In the genomic region with DNA sequence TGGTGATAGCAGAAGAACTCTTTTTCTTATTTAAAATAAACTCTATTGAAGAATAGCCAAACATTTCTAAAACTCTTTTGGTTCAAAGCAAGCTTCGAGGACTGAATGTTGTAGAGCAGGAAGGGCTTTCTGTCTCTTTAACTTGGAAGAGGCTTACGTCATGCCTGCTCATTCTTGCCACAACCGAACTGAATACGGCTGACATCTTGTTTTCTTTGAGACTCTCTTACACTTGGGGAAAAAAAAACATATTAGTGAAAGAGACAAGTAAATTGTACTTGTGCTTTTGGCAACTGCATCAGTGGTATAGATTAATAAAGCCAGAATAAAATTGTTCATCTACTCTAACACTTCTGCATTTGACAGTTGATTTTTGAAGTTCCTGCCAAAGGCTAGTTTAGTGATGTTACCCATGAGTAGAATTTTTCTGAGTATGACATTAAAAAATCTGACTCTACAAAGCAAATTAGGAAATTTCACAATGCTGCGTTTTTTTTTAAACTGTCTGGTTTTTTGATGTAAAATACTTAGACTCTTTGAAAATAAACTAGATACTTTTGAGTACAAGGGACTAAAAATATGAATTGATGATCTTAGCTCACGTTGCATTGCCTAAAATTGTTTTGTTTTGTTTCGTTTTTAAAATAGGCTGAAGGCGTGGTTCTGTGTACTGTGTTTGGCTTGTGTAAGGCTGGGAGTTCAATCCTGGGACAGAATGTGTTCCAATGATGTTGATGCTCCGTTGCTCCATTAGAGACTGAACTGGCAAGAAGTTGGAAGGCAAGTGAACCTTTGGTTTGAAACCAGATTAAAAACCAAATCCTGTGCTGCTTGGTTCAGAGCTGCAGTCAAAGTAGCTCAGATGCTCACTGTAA, we compare ENCODE assay signal across 12 mouse cellular contexts.
"Had no signal": no experiment of that assay in that cellular context is flagged by ENCODE, and none has a peak within 500 bp of the region (broad histone marks: within the 10 kb centered on the region; RNA-seq: fewer than 3 reads in every experiment).

No protein-coding gene starts in this region.

- H3K4me1 ChIP-seq: limb, embryonic 15.5 days; liver, embryonic 12.5 days; neural tube, embryonic 15.5 days had no signal

- H3K4me2 ChIP-seq: limb, embryonic 15.5 days; liver, embryonic 12.5 days; neural tube, embryonic 15.5 days had no signal

- DNase-seq: kidney, adult 8-10 months; kidney, postnatal 25 days; layer of hippocampus, postnatal 36 days; midbrain, embryonic 14.5 days; thymus, postnatal 14 days had no signal

- H3K27me3 ChIP-seq: limb, embryonic 15.5 days; liver, embryonic 12.5 days; neural tube, embryonic 15.5 days had no signal

- H3K9ac ChIP-seq: limb, embryonic 15.5 days; liver, embryonic 12.5 days; neural tube, embryonic 15.5 days had no signal

- H3K4me3 ChIP-seq: limb, embryonic 15.5 days; liver, embryonic 12.5 days; midbrain, embryonic 10.5 days; myocyte; neural tube, embryonic 15.5 days had no signal

- ATAC-seq: intestine, postnatal 0 days; liver, embryonic 12.5 days had no signal

- H3K36me3 ChIP-seq: limb, embryonic 15.5 days; liver, embryonic 12.5 days; midbrain, embryonic 10.5 days; neural tube, embryonic 15.5 days had no signal

- H3K9me3 ChIP-seq: limb, embryonic 15.5 days; liver, embryonic 12.5 days; neural tube, embryonic 15.5 days had no signal

- H3K27ac ChIP-seq: limb, embryonic 15.5 days; liver, embryonic 12.5 days; midbrain, embryonic 10.5 days; neural tube, embryonic 15.5 days; stomach, postnatal 0 days had no signal
